Mouse (Mus musculus): Measurements from ENCODE around the gene Pygl.
A peak's percentile ranks its signal among the peaks of the same experiment; 100 is the strongest.
"Not testable (repeated sequence)": the region's sequence is repeated elsewhere in the genome, so short reads cannot be mapped to it uniquely, and the experiment has no call there.

Pygl gene

GRCm38 (mm10) chr12:70227121-70227932 is 4.0 kb downstream of the Pygl start:
- DNase-seq (ENCODE audit: low spot score) = peak; percentile 41

GRCm38 (mm10) chr12:70226655-70227054 is 4.6 kb downstream of the Pygl start:
- no peak for DNase-seq (ENCODE audit: low spot score)

- no peak for DNase-seq (ENCODE audit: low spot score)
These were observed 8.0 kb downstream of the Pygl start for GRCm38 (mm10) chr12:70223331-70223730.

GRCm38 (mm10) chr12:70221425-70221824 is 9.9 kb downstream of the Pygl start:
- no peak for DNase-seq (ENCODE audit: low spot score)

- DNase-seq (ENCODE audit: low spot score) = no peak
These were observed 12.3 kb downstream of the Pygl start for GRCm38 (mm10) chr12:70218795-70219540.

GRCm38 (mm10) chr12:70216229-70216800 is 15.0 kb downstream of the Pygl start:
- DNase-seq (ENCODE audit: low spot score) = no peak

- DNase-seq (ENCODE audit: low spot score) = no peak
These were observed 17.0 kb downstream of the Pygl start for GRCm38 (mm10) chr12:70214281-70214680.

GRCm38 (mm10) chr12:70213601-70214000 is 17.7 kb downstream of the Pygl start:
- no peak for DNase-seq (ENCODE audit: low spot score)

GRCm38 (mm10) chr12:70212501-70212900 is 18.8 kb downstream of the Pygl start:
- no peak for DNase-seq (ENCODE audit: low spot score)

GRCm38 (mm10) chr12:70208214-70208613 is 23.1 kb downstream of the Pygl start:
- no peak for DNase-seq (ENCODE audit: low spot score)

GRCm38 (mm10) chr12:70204433-70204832 is 26.9 kb downstream of the Pygl start:
- no peak for DNase-seq (ENCODE audit: low spot score)

- no peak for DNase-seq (ENCODE audit: low spot score)
These were observed 29.3 kb downstream of the Pygl start for GRCm38 (mm10) chr12:70201926-70202529.

- no peak for DNase-seq (ENCODE audit: low spot score)
These were observed 34.9 kb downstream of the Pygl start for GRCm38 (mm10) chr12:70196341-70196740.

GRCm38 (mm10) chr12:70195426-70195825 is 35.9 kb downstream of the Pygl start:
- DNase-seq (ENCODE audit: low spot score) = no peak

- DNase-seq (ENCODE audit: low spot score) = no peak
These were observed 39.0 kb downstream of the Pygl start for GRCm38 (mm10) chr12:70192267-70192727.

- no peak for DNase-seq (ENCODE audit: low spot score)
These were observed 47.0 kb downstream of the Pygl start for GRCm38 (mm10) chr12:70184173-70184783.

GRCm38 (mm10) chr12:70183507-70183906 is 47.8 kb downstream of the Pygl start:
- not testable (repeated sequence) for DNase-seq (ENCODE audit: low spot score)

- DNase-seq (ENCODE audit: low spot score) = no peak
These were observed 61.3 kb downstream of the Pygl start for GRCm38 (mm10) chr12:70169969-70170368.

- no peak for DNase-seq (ENCODE audit: low spot score)
These were observed 63.3 kb downstream of the Pygl start for GRCm38 (mm10) chr12:70167950-70168349.

- DNase-seq (ENCODE audit: low spot score) = no peak
These were observed 66.5 kb downstream of the Pygl start for GRCm38 (mm10) chr12:70164741-70165140.

- DNase-seq (ENCODE audit: low spot score) = no peak
These were observed 70.2 kb downstream of the Pygl start for GRCm38 (mm10) chr12:70161057-70161456.

Measured in spleen, adult 12 weeks (tissue).